Mouse (Mus musculus) right cerebral cortex, adult 18-20 months (tissue): ENCODE measurements around the gene Trmt44.

ENCODE experiments used
- DNase-seq: peaks from one replicate; pipeline ENCODE4 v3.0.0; 2022; ENCODE audit warnings: mixed read lengths

Gene Trmt44

DNA sequence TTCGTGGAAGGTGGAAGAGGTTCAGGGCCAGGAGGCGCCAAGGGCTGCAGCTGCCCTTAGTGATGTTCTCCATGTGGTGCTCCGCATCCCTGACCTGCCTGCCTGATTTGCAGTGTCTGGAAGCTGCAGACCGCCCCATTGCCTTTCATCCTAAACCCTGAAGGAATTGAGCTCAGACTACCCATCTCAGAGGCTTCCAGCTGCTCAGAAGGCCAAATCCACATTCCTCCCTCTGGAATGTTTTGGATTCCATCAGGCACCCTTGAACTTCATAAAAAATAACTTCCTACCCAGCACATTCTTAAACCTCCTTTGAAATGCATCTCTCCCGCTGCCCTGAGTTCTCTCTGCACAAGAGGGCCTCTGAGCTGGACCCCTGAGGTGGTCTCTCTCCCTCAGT lies 34.3 kb downstream of the Trmt44 start:
- DNase-seq = no peak

DNA sequence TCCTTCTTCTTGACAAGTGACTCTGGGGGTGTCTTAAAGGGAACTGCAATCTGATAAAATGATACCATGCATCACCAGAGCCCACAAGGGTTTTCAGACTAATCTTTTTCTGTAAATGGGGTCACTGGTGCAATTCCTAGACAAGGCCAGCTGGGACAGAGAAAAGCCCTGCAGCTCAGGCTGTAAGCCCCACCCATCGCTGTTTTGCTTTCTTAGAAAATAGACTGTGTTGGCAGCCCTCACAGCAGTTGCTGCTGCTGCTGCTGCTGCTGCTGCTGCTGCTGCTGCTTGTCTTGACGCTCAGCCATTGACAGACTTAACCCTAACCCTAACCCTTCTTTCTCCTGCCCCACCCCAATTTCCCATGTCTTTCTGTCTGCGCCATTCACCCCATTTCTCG lies 35.3 kb downstream of the Trmt44 start:
- no peak for DNase-seq

GRCm38 (mm10) chr5:35538022-35538421 lies 36.8 kb downstream of the Trmt44 start:
- DNase-seq = no peak

- no peak for DNase-seq
These were observed 37.4 kb downstream of the Trmt44 start for GRCm38 (mm10) chr5:35537474-35537873.

- DNase-seq = no peak
These were observed 38.6 kb downstream of the Trmt44 start for GRCm38 (mm10) chr5:35536271-35536670.

GRCm38 (mm10) chr5:35531586-35531985 lies 43.3 kb downstream of the Trmt44 start:
- DNase-seq = no peak

DNA sequence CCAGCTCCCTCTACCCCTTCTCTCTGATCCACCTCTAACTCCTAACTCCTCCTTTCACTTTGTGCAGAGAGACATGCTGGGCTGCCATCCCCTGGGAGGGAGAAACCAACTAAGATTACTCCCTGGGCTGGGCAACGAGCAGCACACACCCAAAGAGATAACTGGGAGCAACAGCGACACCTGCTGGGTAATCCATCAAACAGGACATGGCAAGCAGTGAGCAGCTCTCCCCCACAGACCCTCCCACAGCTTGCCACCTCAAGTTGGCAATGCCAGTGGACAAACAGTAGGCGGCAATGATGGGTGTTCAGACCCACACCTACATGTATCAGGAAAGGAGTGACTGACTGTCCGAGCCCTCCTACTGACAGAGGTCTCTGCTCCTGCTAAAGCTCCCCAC lies 44.4 kb downstream of the Trmt44 start:
- peak; percentile 35 for DNase-seq

- peak; percentile 9 for DNase-seq
These were observed 49.3 kb downstream of the Trmt44 start, which contains the start of gene Cpz for GRCm38 (mm10) chr5:35525469-35526123. TSS of gene Cpz (minus strand) at chr5:35525698.

GRCm38 (mm10) chr5:35524381-35524780 lies 50.5 kb downstream of the Trmt44 start:
- DNase-seq = no peak

- peak; percentile 45 for DNase-seq
These were observed 51.1 kb downstream of the Trmt44 start for GRCm38 (mm10) chr5:35523735-35524134.

DNA sequence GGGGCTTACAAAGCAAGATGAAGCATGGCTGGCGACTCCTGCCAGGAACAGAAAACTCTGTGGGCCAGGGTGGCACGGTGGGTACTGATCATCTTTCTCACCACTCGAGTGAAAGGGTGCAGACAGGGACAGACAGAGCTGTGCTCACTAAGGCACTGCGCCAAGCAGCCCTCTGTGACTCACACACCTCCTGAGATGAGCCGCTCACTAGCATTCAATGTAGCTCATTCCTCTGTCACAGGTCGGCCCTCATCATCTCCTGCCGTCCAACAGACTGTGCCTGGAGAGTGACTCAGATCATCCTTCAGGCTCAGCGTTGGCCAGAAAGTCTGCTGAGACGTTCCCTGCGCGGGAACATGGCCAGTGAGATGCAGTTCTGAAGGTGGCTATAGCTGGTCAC lies 58.1 kb downstream of the Trmt44 start:
- DNase-seq = peak; percentile 31

GRCm38 (mm10) chr5:35510589-35510988 lies 64.3 kb downstream of the Trmt44 start:
- peak; percentile 34 for DNase-seq
